In the genomic region with DNA sequence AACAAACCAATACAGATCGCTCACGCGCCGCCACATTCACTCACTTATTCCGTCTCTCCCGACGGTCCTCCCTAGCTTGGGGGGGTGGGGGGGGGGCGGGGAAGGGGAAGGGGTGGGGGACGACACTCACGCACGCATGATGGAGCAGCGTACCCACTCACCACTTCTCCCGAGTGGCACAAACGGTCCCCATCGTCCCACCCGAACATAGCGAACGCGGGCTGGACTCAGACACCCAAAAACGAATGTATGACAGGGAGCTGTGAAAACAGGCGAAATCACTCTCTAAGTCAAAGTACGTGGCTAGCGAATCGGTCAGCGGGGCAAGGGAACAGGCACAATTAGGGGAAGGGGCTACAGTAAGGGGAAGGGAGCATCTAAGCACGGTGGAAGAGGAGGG, we compare ENCODE assay signal across 11 mouse cellular contexts. TPM values are rescaled to one million over a fixed set of nuclear protein-coding genes. Genes with fewer than 3 reads are reported as not detected.
DNase-seq lines count a peak whose midpoint lies in the region; TF ChIP-seq lines count a peak whose summit lies in the region.
"Had no signal": no experiment of that assay in that cellular context is flagged by ENCODE, and none has a peak within 500 bp of the region (broad histone marks: within the 10 kb centered on the region; RNA-seq: fewer than 3 reads in every experiment).

No protein-coding gene starts in this region.

- intact Hi-C loops in heart, postnatal 10 days (cut with DNase I): loop anchor here (1.0 kb wide), 1 partner anchor 67 kb away; no protein-coding TSS in a partner anchor

- no peaks in the 10 kb centered on the region for H3K27me3 ChIP-seq in MEL (ENCODE audit: control insufficient read depth in 1 of 2, insufficient read depth in 2 of 2, low read length in 2 of 2)
- H3K27me3 ChIP-seq: lung, embryonic 15.5 days had no signal

- TF ChIP-seq POLR2A in MEL (IDR thresholded peaks at IDR 0.05; ENCODE audit: control insufficient read depth in 1 of 2, insufficient read depth in 1 of 2, low read depth in 1 of 2, low read length in 2 of 2, poor library complexity in 1 of 2): no peak

- TF ChIP-seq RAD21 in MEL (IDR thresholded peaks at IDR 0.05; ENCODE audit: low read depth, low read length): no peak

- DNase-seq in cerebellum, adult 18-20 months: peak; percentile 12 to 33
- no peak for DNase-seq in cerebellum, adult 11-12 months
- peak; percentile 14 for DNase-seq in layer of hippocampus, adult 11-12 months (ENCODE audit: low spot score)
- no peak for DNase-seq in layer of hippocampus, adult 9-11 months
- DNase-seq in MEL (ENCODE audit: low read depth, low spot score): peak; percentile 63
- peak; percentile 31 to 42 for DNase-seq in heart, postnatal 10 days
- DNase-seq in spleen, adult 18-20 months: peak; percentile 28 to 50
- DNase-seq in gastrocnemius, adult 18-20 months (ENCODE audit: low spot score): no peak

- H3K4me1 ChIP-seq in MEL (ENCODE audit: control insufficient read depth in 1 of 2, insufficient read depth in 2 of 2, low read length in 2 of 2): peaks cover 6 to 8% of the 10 kb centered on the region in 2 experiments; a peak in 3 of 4 replicates
- H3K4me1 ChIP-seq: lung, embryonic 15.5 days had no signal

- H3K4me3 ChIP-seq in MEL (ENCODE audit: control insufficient read depth in 1 of 2, insufficient read depth in 1 of 2, low read depth in 2 of 2, low read length in 2 of 2): no peak overlapping the region
- H3K4me3 ChIP-seq: lung, embryonic 15.5 days had no signal

- peaks cover 0 to 6% of the 10 kb centered on the region in 2 experiments; a peak in 2 of 4 replicates for H3K36me3 ChIP-seq in MEL (ENCODE audit: control insufficient read depth in 1 of 2, insufficient read depth in 2 of 2, low read length in 2 of 2)
- H3K36me3 ChIP-seq: lung, embryonic 15.5 days had no signal

- no peaks in the 10 kb centered on the region for H3K79me2 ChIP-seq in MEL (ENCODE audit: control insufficient read depth, insufficient read depth, low read length, poor library complexity)

- TF ChIP-seq EP300 in MEL (IDR thresholded peaks at IDR 0.05; ENCODE audit: low read depth in 1 of 2, low read length in 2 of 2): no peak

- H3K27ac ChIP-seq in MEL (ENCODE audit: control insufficient read depth, low read depth, low read length): no peak overlapping the region
- H3K27ac ChIP-seq: lung, embryonic 15.5 days had no signal

- no peaks in the 10 kb centered on the region for H3K9me3 ChIP-seq in MEL (replicated peaks; ENCODE audit: insufficient read depth, low read length)
- H3K9me3 ChIP-seq: lung, embryonic 15.5 days had no signal

- no peak overlapping the region for H3K9ac ChIP-seq in MEL (ENCODE audit: control insufficient read depth, low read depth, low read length, poor library complexity, severe bottlenecking)
- H3K9ac ChIP-seq: lung, embryonic 15.5 days had no signal

- TF ChIP-seq CTCF in MEL (IDR thresholded peaks at IDR 0.05 in 2 of 3, conservative IDR thresholded peaks at IDR 0.05 in 1 of 3; ENCODE audit: control insufficient read depth in 1 of 3, insufficient read depth in 1 of 3, low read depth in 2 of 3, low read length in 3 of 3, poor library complexity in 1 of 3, severe bottlenecking in 1 of 3): no peak

TF ChIP-seq in MEL, 35 proteins besides CTCF, POLR2A, EP300 and RAD21:
- TF ChIP-seq SIN3A (IDR thresholded peaks at IDR 0.05; ENCODE audit: low read length) (no peak), NRF1 (IDR thresholded peaks at IDR 0.05; ENCODE audit: insufficient read depth, low read depth, low read length, poor library complexity, severe bottlenecking) (no peak), RCOR1 (IDR thresholded peaks at IDR 0.05; ENCODE audit: low read depth, low read length) (no peak), ZKSCAN1 (IDR thresholded peaks at IDR 0.05; ENCODE audit: low read depth, low read length) (no peak), HCFC1 (IDR thresholded peaks at IDR 0.05; ENCODE audit: low read depth, low read length) (no peak), TAL1 (IDR thresholded peaks at IDR 0.05; ENCODE audit: low read length) (no peak), GABPA (IDR thresholded peaks at IDR 0.05; ENCODE audit: low read depth, low read length) (no peak), MAZ (IDR thresholded peaks at IDR 0.05; ENCODE audit: low read depth, low read length) (no peak), JUND (IDR thresholded peaks at IDR 0.05; ENCODE audit: low read depth, low read length) (no peak)

RNA-seq across cellular contexts. Expression of a gene that starts 30.2 kb away (rescaled TPM):
- not detected in 2 replicates for total RNA-seq in MEL (2012; rRNA removed)
- not detected for polyA plus RNA-seq in MEL (2012; ENCODE audit: insufficient read depth in 1 of 2, insufficient read length in 2 of 2, low read depth in 1 of 2, low replicate concordance in 2 of 2, missing spikeins in 1 of 2)
- not detected for total RNA-seq in heart, postnatal 10 days (2021)
- total RNA-seq in gastrocnemius, adult 18-20 months (2021): not detected
- polyA plus RNA-seq: frontal cortex, adult 2 months; lung, embryonic 15.5 days; testis, adult 2 months had no signal

RNA-seq across cellular contexts. Expression of a gene that starts 38.4 kb away (rescaled TPM):
- not detected in 2 replicates for total RNA-seq in MEL (2012; rRNA removed)
- not detected for polyA plus RNA-seq in MEL (2012; ENCODE audit: insufficient read depth in 1 of 2, insufficient read length in 2 of 2, low read depth in 1 of 2, low replicate concordance in 2 of 2, missing spikeins in 1 of 2)
- total RNA-seq in heart, postnatal 10 days (2021): 1 to 10 TPM; 8.9 to 9.7 TPM
- total RNA-seq in gastrocnemius, adult 18-20 months (2021): 1 to 10 TPM in 1 of 2 experiments, under 1 TPM in 1; 0.84 to 1.5 TPM

Comparison
In these comparisons a context has a peak if more than half of its experiments do, and no peak if none do; other contexts are left out.
1. DNase-seq: peak in cerebellum, adult 18-20 months (2 of 2), layer of hippocampus, adult 11-12 months (single experiment), MEL (single experiment), heart, postnatal 10 days (2 of 2) and spleen, adult 18-20 months (2 of 2); none in cerebellum, adult 11-12 months (single experiment), layer of hippocampus, adult 9-11 months (single experiment) and gastrocnemius, adult 18-20 months (single experiment).